Comparison of ENCODE assay signal across 8 mouse cellular contexts in genomic region chr5:137600619-137601364, GRCm38 (mm10). TPM values are rescaled to one million over a fixed set of nuclear protein-coding genes. Genes with fewer than 3 reads are reported as not detected.
A peak's percentile ranks its signal among the peaks of the same experiment; 100 is the strongest.
DNase-seq lines count a peak whose midpoint lies in the region; ATAC-seq and TF ChIP-seq lines count a peak whose summit lies in the region.

Gene Mospd3, minus strand, starts transcription at chr5:137601058.

- H3K79me2 ChIP-seq in C2C12 (ENCODE audit: control insufficient read depth, insufficient read depth) (peaks cover 14% of the 10 kb centered on the region), myocyte (ENCODE audit: control insufficient read depth, insufficient read depth) (peaks cover 13% of the 10 kb centered on the region)
- peaks cover 9% of the 10 kb centered on the region; the same call in 1 of the 2 replicates for H3K79me2 ChIP-seq in liver, adult 2 months (ENCODE audit: control insufficient read depth, insufficient read depth, low read length)

- H3K27ac ChIP-seq in heart, embryonic 11.5 days (ENCODE audit: low read depth, low read length): peak within 1 kb of the TSS; percentile 86
- H3K27ac ChIP-seq in kidney, embryonic 16.5 days (ENCODE audit: low read length): peak within 1 kb of the TSS; percentile 93
- H3K27ac ChIP-seq in liver, adult 2 months (replicated peaks; ENCODE audit: insufficient read depth, low read depth, low read length): peak within 1 kb of the TSS; percentile 85

- TF ChIP-seq CTCF in C2C12 (IDR thresholded peaks at IDR 0.05; ENCODE audit: control insufficient read depth, insufficient read depth, insufficient read length): no peak
- no peak for TF ChIP-seq CTCF in brain, embryonic 14.5 days (IDR thresholded peaks at IDR 0.05; ENCODE audit: borderline replicate concordance, extremely low read depth, insufficient read depth, insufficient read length)
- TF ChIP-seq CTCF in liver, adult 2 months (IDR thresholded peaks at IDR 0.05; ENCODE audit: low read depth, low read length): no peak

- H3K36me3 ChIP-seq in C2C12 (ENCODE audit: control insufficient read depth, insufficient read depth) (peaks cover 24% of the 10 kb centered on the region), myocyte (ENCODE audit: control insufficient read depth, insufficient read depth) (peaks cover 9% of the 10 kb centered on the region)
- peaks cover 28% of the 10 kb centered on the region for H3K36me3 ChIP-seq in erythroblast, embryonic 14.5 days (ENCODE audit: control insufficient read depth)
- peaks cover 7% of the 10 kb centered on the region for H3K36me3 ChIP-seq in heart, embryonic 11.5 days (ENCODE audit: control insufficient read depth, insufficient read depth, low read length)
- H3K36me3 ChIP-seq in kidney, embryonic 16.5 days (ENCODE audit: insufficient read depth, low read length): no peaks in the 10 kb centered on the region
- no peaks in the 10 kb centered on the region for H3K36me3 ChIP-seq in liver, adult 2 months (ENCODE audit: control insufficient read depth, insufficient read depth, low read length)
- H3K36me3 ChIP-seq in splenic B cell, adult 2 months (ENCODE audit: control insufficient read depth, insufficient read depth, low read length, poor library complexity, severe bottlenecking): no peaks in the 10 kb centered on the region

- H3K79me3 ChIP-seq in C2C12 (ENCODE audit: low read depth): peaks cover 4% of the 10 kb centered on the region

- peak; percentile 14; the same call in 1 of the 2 replicates for TF ChIP-seq POLR2A in brain, embryonic 14.5 days (IDR thresholded peaks at IDR 0.05; ENCODE audit: borderline replicate concordance, extremely low read depth, insufficient read depth, insufficient read length, poor library complexity, severe bottlenecking)
- TF ChIP-seq POLR2A in liver, adult 2 months (IDR thresholded peaks at IDR 0.05; ENCODE audit: extremely low read depth, insufficient read depth, low read length): peak; percentile 74; the same call in 1 of the 2 replicates
- TF ChIP-seq POLR2A in myocyte (IDR thresholded peaks at IDR 0.05; ENCODE audit: insufficient read length, low read depth): peak; percentile 60

- peak; percentile 100 for DNase-seq in brain, embryonic 14.5 days (ENCODE audit: low read depth)
- DNase-seq in liver, adult 2 months (ENCODE audit: extremely low read depth, low read depth, low spot score): peak; percentile 100
- DNase-seq in splenic B cell, adult 2 months (ENCODE audit: low read depth, low spot score): peak; percentile 98

- peak within 1 kb of the TSS; percentile 60 for H3ac ChIP-seq in C2C12 (ENCODE audit: control insufficient read depth, insufficient read length, low read depth)
- H3ac ChIP-seq in myocyte (ENCODE audit: control insufficient read depth, insufficient read length): peak within 1 kb of the TSS; percentile 43

- H3K4me3 ChIP-seq in C2C12 (ENCODE audit: insufficient read depth, poor library complexity, severe bottlenecking): peak within 1 kb of the TSS; percentile 59
- peak within 1 kb of the TSS; percentile 69 for H3K4me3 ChIP-seq in erythroblast, embryonic 14.5 days (replicated peaks)
- H3K4me3 ChIP-seq in heart, embryonic 11.5 days (ENCODE audit: low read depth, low read length): peak within 1 kb of the TSS; percentile 80
- peak within 1 kb of the TSS; percentile 72 for H3K4me3 ChIP-seq in kidney, embryonic 16.5 days (ENCODE audit: low read length)
- peak within 1 kb of the TSS; percentile 69 for H3K4me3 ChIP-seq in liver, adult 2 months (ENCODE audit: insufficient read depth, low read depth, low read length)
- peak within 1 kb of the TSS; percentile 56 for H3K4me3 ChIP-seq in myocyte

- peaks cover 3% of the 10 kb centered on the region; the same call in 1 of the 2 replicates for H3K9me3 ChIP-seq in erythroblast, embryonic 14.5 days (ENCODE audit: control insufficient read depth, low read length)
- H3K9me3 ChIP-seq in heart, embryonic 11.5 days (replicated peaks; ENCODE audit: control insufficient read depth, low read length): no peaks in the 10 kb centered on the region
- H3K9me3 ChIP-seq in kidney, embryonic 16.5 days (ENCODE audit: low read length): no peaks in the 10 kb centered on the region

- H3K27me3 ChIP-seq in C2C12 (ENCODE audit: control insufficient read depth, insufficient read depth, insufficient read length) (no peaks in the 10 kb centered on the region), myocyte (ENCODE audit: control insufficient read depth, insufficient read depth, insufficient read length) (no peaks in the 10 kb centered on the region)
- no peaks in the 10 kb centered on the region for H3K27me3 ChIP-seq in erythroblast, embryonic 14.5 days (ENCODE audit: control insufficient read depth)
- H3K27me3 ChIP-seq in heart, embryonic 11.5 days (ENCODE audit: control insufficient read depth, insufficient read depth, low read length): no peaks in the 10 kb centered on the region
- H3K27me3 ChIP-seq in kidney, embryonic 16.5 days (ENCODE audit: insufficient read depth, low read length): no peaks in the 10 kb centered on the region
- H3K27me3 ChIP-seq in liver, adult 2 months (ENCODE audit: control insufficient read depth, insufficient read depth, low read length): no peaks in the 10 kb centered on the region
- no peaks in the 10 kb centered on the region for H3K27me3 ChIP-seq in splenic B cell, adult 2 months (ENCODE audit: control insufficient read depth, insufficient read depth, low read length, poor library complexity, severe bottlenecking)

- H3K4me2 ChIP-seq in heart, embryonic 11.5 days: peak within 1 kb of the TSS; percentile 98
- H3K4me2 ChIP-seq in kidney, embryonic 16.5 days (replicated peaks; ENCODE audit: low read depth, low read length): peak within 1 kb of the TSS; percentile 92
- peak within 1 kb of the TSS; percentile 96 for H3K4me2 ChIP-seq in myocyte (ENCODE audit: low read depth)

- peaks cover 77% of the 10 kb centered on the region for H3K4me1 ChIP-seq in erythroblast, embryonic 14.5 days (ENCODE audit: control insufficient read depth)
- H3K4me1 ChIP-seq in heart, embryonic 11.5 days (ENCODE audit: control insufficient read depth, insufficient read depth, low read length): peaks cover 11% of the 10 kb centered on the region
- peaks cover 28% of the 10 kb centered on the region; the same call in 1 of the 2 replicates for H3K4me1 ChIP-seq in kidney, embryonic 16.5 days (ENCODE audit: insufficient read depth, low read length)
- H3K4me1 ChIP-seq in liver, adult 2 months (ENCODE audit: control insufficient read depth, insufficient read depth, low read length): peaks cover 17% of the 10 kb centered on the region

- H3K9ac ChIP-seq in heart, embryonic 11.5 days (ENCODE audit: low read depth, low read length): peak within 1 kb of the TSS; percentile 87
- peak within 1 kb of the TSS; percentile 81 for H3K9ac ChIP-seq in kidney, embryonic 16.5 days (replicated peaks; ENCODE audit: low read length)
- peak within 1 kb of the TSS; percentile 76 for H3K9ac ChIP-seq in liver, adult 2 months (ENCODE audit: low read depth, low read length)

- under 1% methylated on average over 41 of the region's 41 CpGs for WGBS in heart, embryonic 11.5 days (ENCODE audit: insufficient replicate concordance)
- WGBS in kidney, embryonic 16.5 days: under 1% methylated on average over 41 of the region's 41 CpGs
- under 1% methylated on average over 41 of the region's 41 CpGs for WGBS in liver, adult 2 months

- peak; percentile 94 for ATAC-seq in heart, embryonic 11.5 days (replicated peaks; ENCODE audit: insufficient number of reproducible peaks, low FRiP score, low TSS enrichment)
- ATAC-seq in kidney, embryonic 16.5 days (ENCODE audit: low FRiP score, low TSS enrichment): peak; percentile 95

TF ChIP-seq in C2C12, 6 proteins besides CTCF, POLR2A, EP300 and RAD21:
- no peak for TF ChIP-seq CEBPB (IDR thresholded peaks at IDR 0.05; ENCODE audit: low read depth)
- no peak for TF ChIP-seq MAX (IDR thresholded peaks at IDR 0.05)

TF ChIP-seq in myocyte, 11 proteins besides CTCF, POLR2A, EP300 and RAD21:
- TF ChIP-seq MYOG (IDR thresholded peaks at IDR 0.05; ENCODE audit: control insufficient read depth in 1 of 3, insufficient read depth in 1 of 3, insufficient read length in 2 of 3, low read depth in 2 of 3) (peak in 1 of 3 experiments; percentile 29), SRF (IDR thresholded peaks at IDR 0.05; ENCODE audit: control insufficient read depth, insufficient read length, low read depth) (peak; percentile 93), CEBPB (IDR thresholded peaks at IDR 0.05; ENCODE audit: insufficient read depth, poor library complexity, severe bottlenecking) (no peak), MAX (IDR thresholded peaks at IDR 0.05; ENCODE audit: low read depth) (no peak), TCF12 (IDR thresholded peaks at IDR 0.05; ENCODE audit: insufficient read depth, poor library complexity, severe bottlenecking) (no peak), POLR2AphosphoS2 (IDR thresholded peaks at IDR 0.05; ENCODE audit: insufficient read length, low read depth) (peak; percentile 39), USF1 (IDR thresholded peaks at IDR 0.05; ENCODE audit: low read depth) (no peak), E2F4 (IDR thresholded peaks at IDR 0.05; ENCODE audit: insufficient read depth) (no peak), MYOD1 (IDR thresholded peaks at IDR 0.05; ENCODE audit: control insufficient read depth in 1 of 3, insufficient read length in 2 of 3, low read depth in 2 of 3) (peak in 1 of 3 experiments; percentile 0), REST (IDR thresholded peaks at IDR 0.05; ENCODE audit: insufficient read depth, insufficient read length) (no peak), TCF3 (IDR thresholded peaks at IDR 0.05; ENCODE audit: insufficient read length, low read depth) (no peak)

RNA-seq across cellular contexts. Expression of gene Mospd3, which starts in this region (rescaled TPM):
- polyA plus RNA-seq in C2C12 (2012; fragmentation: generic; extraction: Trizol) (28.6 TPM), myocyte (2012; fragmentation: generic; extraction: Trizol) (30.3 TPM)
- polyA plus RNA-seq in brain, embryonic 14.5 days (2012; rRNA removed): 88.2 and 103 TPM in 2 replicates
- polyA plus RNA-seq in erythroblast, embryonic 14.5 days (2012): 105 and 109 TPM in 2 replicates
- polyA plus RNA-seq in heart, embryonic 11.5 days (2014; fragmentation: Nextera tagmentation; extraction: Ambion mirVana): 13.9 and 16.0 TPM in 2 replicates
- polyA plus RNA-seq in kidney, embryonic 16.5 days (2015; fragmentation: Nextera tagmentation; extraction: Ambion mirVana): 25.2 and 28.6 TPM in 2 replicates
- total RNA-seq in liver, adult 2 months (2014; rRNA removed): 4.3 and 6.5 TPM in 2 replicates
- 84.3 and 98.8 TPM in 2 replicates for polyA plus RNA-seq in liver, adult 2 months (2012; rRNA removed)

Comparison
In these comparisons a context has a peak if more than half of its experiments do, and no peak if none do; other contexts are left out.
1. Peak in every context shown above with its lines: DNase-seq, ATAC-seq, H3K4me3 ChIP-seq and H3K27ac ChIP-seq.
2. POLR2A ChIP-seq: peak in every context shown above with its lines; median percentile 74 in liver, adult 2 months; 60 in myocyte; 14 in brain, embryonic 14.5 days.